Mouse (Mus musculus) liver, embryonic 12.5 days (tissue): Measurements from ENCODE around the gene Tyms. TPM values are rescaled to one million over a fixed set of nuclear protein-coding genes. Genes with fewer than 3 reads are reported as not detected.

ENCODE experiments used
- ATAC-seq: fragments of 200-750 bp; cut with Nextera tagmentation; 2 replicates; pipeline ENCODE4 v1.8.0; 2017; ENCODE audit warnings: moderate number of reproducible peaks, mild to moderate bottlenecking, moderate library complexity
- H3K27ac ChIP-seq: fragments of 300-500 bp; sonication (generic); 2 replicates; pipeline ENCODE4 v1.5.1; 2016; ENCODE audit warnings: mild to moderate bottlenecking
- H3K27me3 ChIP-seq: fragments of 300-500 bp; sonication (generic); replicated peaks from 2 replicates; pipeline ENCODE4 v1.6.1; 2016; ENCODE audit warnings: mild to moderate bottlenecking, moderate library complexity
- H3K36me3 ChIP-seq: fragments of 300-500 bp; sonication (generic); 2 replicates; pipeline ENCODE4 v1.6.1; 2016; ENCODE audit warnings: mild to moderate bottlenecking, moderate library complexity
- H3K4me1 ChIP-seq: fragments of 300-500 bp; sonication (generic); 2 replicates; pipeline ENCODE4 v1.6.1; 2016
- H3K4me2 ChIP-seq: fragments of 300-500 bp; sonication (generic); 2 replicates; pipeline ENCODE4 v1.6.1; 2016; ENCODE audit warnings: mild to moderate bottlenecking, moderate library complexity
- H3K4me3 ChIP-seq: fragments of 300-500 bp; sonication (generic); 2 replicates; pipeline ENCODE4 v1.5.1; 2016; ENCODE audit warnings: mild to moderate bottlenecking, moderate library complexity
- H3K9ac ChIP-seq: fragments of 300-500 bp; sonication (generic); 2 replicates; pipeline ENCODE4 v1.6.1; 2016; ENCODE audit warnings: mild to moderate bottlenecking, moderate library complexity
- H3K9me3 ChIP-seq: fragments of 300-500 bp; sonication (generic); replicated peaks from 2 replicates; pipeline ENCODE4 v1.6.1; 2016; ENCODE audit warnings: mild to moderate bottlenecking, moderate library complexity
- WGBS: fragments of 180-500 bp; shearing (Covaris S2); methylation state at CpG from one replicate; pipeline ENCODE4 v1.1.7; 2016; ENCODE audit not compliant: insufficient replicate concordance; 5-methylcytosine and 5-hydroxymethylcytosine counted together
- polyA plus RNA-seq: library from polyadenylated mRNA; unstranded; fragments of >200 nt; fragmentation: Nextera tagmentation; extraction: Ambion mirVana; gene quantifications from 2 replicates; pipeline ENCODE4 v1.2.1, GENCODE M21; 2016

Gene Tyms
- polyA plus RNA-seq, 1 experiment from 2014 or later = 289 TPM

DNA sequence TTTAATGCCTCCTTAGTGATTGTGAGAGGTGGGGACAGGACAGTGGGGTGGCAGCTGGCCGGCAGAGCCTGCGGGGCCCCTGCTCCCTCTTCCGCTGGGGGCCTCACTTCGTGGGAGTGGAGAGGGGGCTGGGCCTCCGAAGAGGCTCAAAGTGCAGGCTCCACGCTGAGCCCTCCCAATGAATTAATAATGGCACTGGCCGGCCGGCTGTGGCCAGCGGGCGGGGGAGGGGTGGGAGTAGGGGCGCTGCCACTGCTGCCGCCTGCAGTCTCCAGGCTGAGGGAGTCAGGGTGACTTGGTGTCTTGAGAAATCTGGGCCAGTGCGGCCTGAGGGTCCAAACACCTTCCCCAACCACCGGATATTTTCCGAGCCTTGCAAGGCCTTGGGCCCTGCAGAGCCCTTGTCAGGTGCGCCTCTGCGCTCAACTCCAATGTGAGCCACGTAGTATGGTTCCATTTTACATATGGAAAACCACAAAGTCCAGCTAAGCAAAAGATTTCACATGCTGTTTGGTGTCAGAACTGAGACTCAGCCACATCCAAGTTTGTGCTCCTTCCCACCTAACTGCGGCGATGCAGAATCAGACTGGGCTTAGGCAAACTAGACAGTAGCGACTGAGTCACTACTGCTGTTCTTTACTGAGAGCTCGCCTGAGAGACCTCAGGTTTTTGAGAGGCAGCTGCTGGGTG lies 37.1 kb upstream of the Tyms start:
- Histone ChIP-seq H3K4me2 (peak overlapping the region; percentile 51), H3K36me3 (no peaks in the 10 kb centered on the region), H3K27ac (no peak overlapping the region), H3K4me1 (peaks cover 31% of the 10 kb centered on the region), H3K4me3 (peak overlapping the region; percentile 17; the same call in 1 of the 2 replicates), H3K9ac (no peak overlapping the region), H3K27me3 (peaks cover 98% of the 10 kb centered on the region), H3K9me3 (no peaks in the 10 kb centered on the region)
- 10% methylated on average over 22 of the region's 22 CpGs for WGBS
- no peak for ATAC-seq

DNA sequence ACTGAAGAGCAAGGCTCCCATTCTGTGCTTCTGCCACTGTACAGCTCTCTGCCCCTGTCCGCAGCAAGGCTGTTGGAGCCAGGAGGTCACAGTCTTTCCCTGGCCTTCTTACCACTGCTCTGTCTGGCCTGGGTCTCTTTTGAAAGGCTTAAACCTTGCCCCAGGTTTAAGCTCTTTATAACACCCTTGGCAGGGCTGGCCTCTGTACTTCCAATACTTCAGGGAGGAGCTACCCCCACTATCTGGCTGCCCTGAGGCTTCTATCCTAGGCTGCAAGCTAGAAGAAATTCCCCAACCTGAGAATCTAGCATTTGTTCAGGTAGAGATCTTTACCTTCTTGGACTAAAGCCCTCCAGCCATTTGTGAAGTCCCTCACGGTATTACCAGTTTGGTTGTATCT lies 36.5 kb upstream of the Tyms start:
- H3K9me3 ChIP-seq = no peaks in the 10 kb centered on the region
- no peaks in the 10 kb centered on the region for H3K36me3 ChIP-seq
- peaks cover 38% of the 10 kb centered on the region for H3K4me1 ChIP-seq
- no peak overlapping the region for H3K4me2 ChIP-seq
- ATAC-seq = no peak
- no peak overlapping the region for H3K4me3 ChIP-seq
- peaks cover 98% of the 10 kb centered on the region for H3K27me3 ChIP-seq
- H3K27ac ChIP-seq = no peak overlapping the region
- no peak overlapping the region for H3K9ac ChIP-seq
- 58% methylated on average over 2 of the region's 2 CpGs for WGBS

DNA sequence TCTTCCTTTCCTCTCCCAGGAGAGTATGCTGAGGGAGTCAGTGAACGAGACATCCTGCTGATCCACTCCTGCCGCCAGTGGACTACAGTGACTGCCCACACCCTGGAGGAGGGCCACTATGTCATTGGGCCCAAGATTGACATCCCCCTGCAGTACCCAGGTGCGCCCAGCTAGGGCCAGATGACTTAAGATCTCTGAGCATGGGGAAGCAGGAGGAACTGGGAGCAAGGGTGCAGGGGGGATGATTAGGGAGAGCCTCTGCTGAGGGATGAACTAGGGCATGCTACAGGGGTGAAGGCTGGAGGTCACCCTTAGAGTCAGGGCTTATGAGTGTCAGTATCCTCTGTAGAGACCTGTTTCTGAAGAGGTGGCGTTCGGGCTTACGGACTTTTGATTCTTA lies 34.8 kb upstream of the Tyms start:
- ATAC-seq = no peak
- H3K4me1 ChIP-seq = peaks cover 27% of the 10 kb centered on the region
- H3K27ac ChIP-seq = no peak overlapping the region
- no peaks in the 10 kb centered on the region for H3K9me3 ChIP-seq
- H3K4me2 ChIP-seq = no peak overlapping the region
- no peak overlapping the region for H3K4me3 ChIP-seq
- WGBS = 57% methylated on average over 6 of the region's 6 CpGs
- H3K27me3 ChIP-seq = peaks cover 98% of the 10 kb centered on the region
- no peak overlapping the region for H3K9ac ChIP-seq
- no peaks in the 10 kb centered on the region for H3K36me3 ChIP-seq

GRCm38 (mm10) chr5:30107611-30108041 lies 34.2 kb upstream of the Tyms start:
- H3K9me3 ChIP-seq = no peaks in the 10 kb centered on the region
- H3K4me1 ChIP-seq = peaks cover 27% of the 10 kb centered on the region
- ATAC-seq = no peak
- 22% methylated on average over 5 of the region's 5 CpGs for WGBS
- peaks cover 98% of the 10 kb centered on the region for H3K27me3 ChIP-seq
- no peak overlapping the region for H3K27ac ChIP-seq
- no peak overlapping the region for H3K4me3 ChIP-seq
- no peaks in the 10 kb centered on the region for H3K36me3 ChIP-seq
- no peak overlapping the region for H3K9ac ChIP-seq
- H3K4me2 ChIP-seq = no peak overlapping the region

GRCm38 (mm10) chr5:30107186-30107585 lies 33.8 kb upstream of the Tyms start:
- no peak for ATAC-seq

DNA sequence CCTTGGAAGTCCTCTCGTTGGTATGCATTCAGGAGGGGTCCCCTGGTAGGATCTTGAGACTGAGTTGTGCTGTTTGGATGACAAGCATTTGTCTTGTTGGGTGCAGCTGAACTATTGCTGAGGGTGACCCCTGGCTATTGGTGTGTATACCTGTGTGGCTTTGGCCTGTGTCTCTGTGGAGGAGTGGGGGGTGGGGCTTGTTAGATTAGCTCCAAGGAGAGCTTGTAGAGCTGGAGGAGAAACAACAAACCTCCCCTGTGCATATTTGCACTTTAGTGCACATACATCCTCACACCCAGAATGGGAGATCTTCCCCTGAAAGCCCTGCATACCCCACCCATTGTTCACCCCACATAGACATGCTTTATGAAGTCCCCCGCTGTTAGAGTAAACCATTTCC lies 33.3 kb upstream of the Tyms start:
- no peak for ATAC-seq
- no peak overlapping the region for H3K9ac ChIP-seq
- H3K4me2 ChIP-seq = no peak overlapping the region
- WGBS = 25% methylated on average over 2 of the region's 2 CpGs
- H3K27me3 ChIP-seq = peaks cover 94% of the 10 kb centered on the region
- no peak overlapping the region for H3K27ac ChIP-seq
- H3K9me3 ChIP-seq = no peaks in the 10 kb centered on the region
- peaks cover 27% of the 10 kb centered on the region for H3K4me1 ChIP-seq
- no peaks in the 10 kb centered on the region for H3K36me3 ChIP-seq
- H3K4me3 ChIP-seq = no peak overlapping the region

More at GRCm38 (mm10) chr5:30107186-30107585, 33.8 kb upstream of the Tyms start:
- Histone ChIP-seq H3K4me3 (no peak overlapping the region), H3K9ac (no peak overlapping the region), H3K36me3 (no peaks in the 10 kb centered on the region), H3K27ac (no peak overlapping the region), H3K9me3 (no peaks in the 10 kb centered on the region), H3K27me3 (peaks cover 98% of the 10 kb centered on the region), H3K4me2 (no peak overlapping the region), H3K4me1 (peaks cover 27% of the 10 kb centered on the region)
- WGBS = 28% methylated on average over 7 of the region's 7 CpGs

- 4% methylated on average over 29 of the region's 29 CpGs for WGBS
Measured at GRCm38 (mm10) chr5:30105668-30106300, 32.4 kb upstream of the Tyms start, which contains the start of gene 3110082J24Rik. Gene 3110082J24Rik (minus strand): TSS chr5:30106086.

GRCm38 (mm10) chr5:30104841-30105667 lies 31.6 kb upstream of the Tyms start, which contains the start of gene Garem2:
Gene Garem2 (plus strand): TSS chr5:30105161.
- H3K9ac ChIP-seq = 0 out of 2 replicates have a peak within 1 kb of the TSS, but pooled peaks have one; percentile 12
- no peak for ATAC-seq

More at GRCm38 (mm10) chr5:30105668-30106300, 32.4 kb upstream of the Tyms start, which contains the start of gene 3110082J24Rik:
- Histone ChIP-seq H3K36me3 (no peaks in the 10 kb centered on the region), H3K4me2 (peak within 1 kb of the TSS; percentile 67), H3K4me3 (peak within 1 kb of the TSS; percentile 44), H3K27ac (no peak within 1 kb of the TSS), H3K27me3 (peaks cover 84% of the 10 kb centered on the region), H3K9ac (0 out of 2 replicates have a peak within 1 kb of the TSS, but pooled peaks have one; percentile 12), H3K4me1 (peaks cover 18% of the 10 kb centered on the region), H3K9me3 (0 out of 2 replicates have a peak, but pooled peaks cover 7% of the 10 kb centered on the region)
- ATAC-seq = no peak

GRCm38 (mm10) chr5:30104339-30104738 lies 30.9 kb upstream of the Tyms start:
- H3K9me3 ChIP-seq = 0 out of 2 replicates have a peak, but pooled peaks cover 14% of the 10 kb centered on the region
- peak overlapping the region; percentile 67; the same call in 1 of the 2 replicates for H3K4me2 ChIP-seq
- no peak overlapping the region for H3K9ac ChIP-seq
- peak overlapping the region; percentile 44; the same call in 1 of the 2 replicates for H3K4me3 ChIP-seq
- H3K27ac ChIP-seq = no peak overlapping the region
- peaks cover 70% of the 10 kb centered on the region for H3K27me3 ChIP-seq
- peaks cover 9% of the 10 kb centered on the region; the same call in 1 of the 2 replicates for H3K4me1 ChIP-seq
- 3% methylated on average over 12 of the region's 12 CpGs for WGBS
- ATAC-seq = no peak
- H3K36me3 ChIP-seq = no peaks in the 10 kb centered on the region

More at GRCm38 (mm10) chr5:30104841-30105667, 31.6 kb upstream of the Tyms start, which contains the start of gene Garem2:
- peaks cover 77% of the 10 kb centered on the region for H3K27me3 ChIP-seq
- 3% methylated on average over 61 of the region's 65 CpGs for WGBS
- H3K4me3 ChIP-seq = peak within 1 kb of the TSS; percentile 44
- peaks cover 11% of the 10 kb centered on the region; the same call in 1 of the 2 replicates for H3K4me1 ChIP-seq
- H3K4me2 ChIP-seq = peak within 1 kb of the TSS; percentile 67
- no peak within 1 kb of the TSS for H3K27ac ChIP-seq
- H3K36me3 ChIP-seq = no peaks in the 10 kb centered on the region
- 0 out of 2 replicates have a peak, but pooled peaks cover 10% of the 10 kb centered on the region for H3K9me3 ChIP-seq

DNA sequence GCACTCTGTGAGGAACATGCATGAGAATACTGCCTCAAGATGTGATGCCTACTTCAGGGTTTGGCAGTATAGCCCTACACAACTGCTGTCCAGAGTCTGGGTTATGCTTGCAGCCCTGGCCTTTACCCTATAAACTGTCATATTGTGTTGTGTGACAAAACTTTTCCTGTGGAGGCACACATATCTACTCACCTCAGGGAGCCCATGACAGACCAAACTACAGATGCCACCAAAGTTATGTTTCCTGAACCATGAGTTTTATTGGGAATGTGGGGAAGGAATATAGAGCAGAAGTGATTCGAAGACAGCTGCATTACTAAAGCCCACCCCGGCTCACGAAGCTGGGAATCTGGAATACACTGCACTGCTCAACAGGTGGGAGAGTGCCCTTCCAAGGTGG lies 29.9 kb upstream of the Tyms start:
- 66% methylated on average over 3 of the region's 3 CpGs for WGBS
- Histone ChIP-seq H3K4me2 (no peak overlapping the region), H3K36me3 (no peaks in the 10 kb centered on the region), H3K27me3 (peaks cover 62% of the 10 kb centered on the region), H3K4me1 (peaks cover 9% of the 10 kb centered on the region; the same call in 1 of the 2 replicates), H3K9me3 (0 out of 2 replicates have a peak, but pooled peaks cover 14% of the 10 kb centered on the region), H3K27ac (no peak overlapping the region), H3K9ac (no peak overlapping the region), H3K4me3 (no peak overlapping the region)
- no peak for ATAC-seq

DNA sequence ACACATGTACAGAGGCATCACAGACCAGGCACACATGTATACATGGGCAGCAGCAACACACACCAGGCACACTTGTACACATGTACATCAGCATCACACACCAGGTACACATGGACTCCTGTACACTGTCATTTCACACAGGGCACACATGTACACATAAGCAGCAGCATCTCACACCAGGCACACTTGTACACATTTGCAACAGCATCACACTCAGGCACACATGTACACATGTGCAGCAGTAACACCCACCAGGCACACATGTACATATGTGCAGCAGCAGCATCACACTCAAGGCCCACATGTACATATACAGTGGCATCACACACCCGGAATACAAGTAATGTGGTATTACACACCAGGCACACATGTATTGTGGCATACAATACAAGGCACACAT lies 24.8 kb upstream of the Tyms start:
- no peak for ATAC-seq
- no peaks in the 10 kb centered on the region for H3K36me3 ChIP-seq
- H3K4me1 ChIP-seq = no peaks in the 10 kb centered on the region
- WGBS = 62% methylated on average over 1 of the region's 1 CpGs
- H3K4me3 ChIP-seq = no peak overlapping the region
- H3K27ac ChIP-seq = no peak overlapping the region
- H3K4me2 ChIP-seq = no peak overlapping the region
- peaks cover 11% of the 10 kb centered on the region for H3K27me3 ChIP-seq
- 0 out of 2 replicates have a peak, but pooled peaks cover 14% of the 10 kb centered on the region for H3K9me3 ChIP-seq
- H3K9ac ChIP-seq = no peak overlapping the region
